Mouse (Mus musculus) B cell, adult 67 days (primary cell): ENCODE measurements around the gene Gm11168. TPM values are rescaled to one million over a fixed set of nuclear protein-coding genes. Genes with fewer than 3 reads are reported as not detected.

Experiments
- total RNA-seq, 2 experiments: library from RNA; stranded (reverse); gene quantifications; 4 replicates each; pipeline ENCODE4 v1.2.4; 2023

Gm11168 gene
- under 1 TPM in 1 of 2 experiments, not detected in 1; 0.96 TPM for total RNA-seq

DNA sequence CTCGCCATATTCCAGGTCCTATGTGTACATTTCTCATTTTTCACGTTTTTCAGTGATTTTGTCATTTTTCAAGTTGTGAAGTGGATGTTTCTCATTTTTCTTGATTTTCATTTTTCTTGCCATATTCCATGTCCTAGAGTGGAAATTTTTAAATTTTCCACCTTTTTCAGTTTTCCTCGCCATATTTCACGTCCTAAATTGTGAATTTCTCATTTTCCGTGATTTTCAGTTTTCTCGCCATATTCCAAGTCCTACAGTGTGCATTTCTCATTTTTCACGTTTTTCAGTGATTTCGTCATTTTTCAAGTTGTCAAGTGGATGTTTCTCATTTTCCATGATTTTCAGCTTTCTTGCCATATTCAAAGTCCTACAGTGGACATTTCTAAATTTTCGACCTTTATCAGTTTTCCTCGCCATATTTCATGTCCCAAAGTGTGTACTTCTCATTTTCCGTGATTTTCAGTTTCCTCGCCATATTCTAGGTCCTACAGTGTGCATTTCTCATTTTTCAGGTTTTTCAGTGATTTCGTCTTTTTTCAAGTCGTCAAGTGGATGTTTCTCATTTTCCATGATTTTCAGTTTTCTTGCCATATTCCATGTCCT, at the start of gene Gm11168:
Gm11168 (plus strand) TSS at position 553 of the 603 bp plus-strand sequence.

GRCm38 (mm10) chr9:3000445-3000972, 2.6 kb upstream of the Gm11168 start, which contains the start of gene Gm10722:
TSS of gene Gm10722 (plus strand) at chr9:3000922.

DNA sequence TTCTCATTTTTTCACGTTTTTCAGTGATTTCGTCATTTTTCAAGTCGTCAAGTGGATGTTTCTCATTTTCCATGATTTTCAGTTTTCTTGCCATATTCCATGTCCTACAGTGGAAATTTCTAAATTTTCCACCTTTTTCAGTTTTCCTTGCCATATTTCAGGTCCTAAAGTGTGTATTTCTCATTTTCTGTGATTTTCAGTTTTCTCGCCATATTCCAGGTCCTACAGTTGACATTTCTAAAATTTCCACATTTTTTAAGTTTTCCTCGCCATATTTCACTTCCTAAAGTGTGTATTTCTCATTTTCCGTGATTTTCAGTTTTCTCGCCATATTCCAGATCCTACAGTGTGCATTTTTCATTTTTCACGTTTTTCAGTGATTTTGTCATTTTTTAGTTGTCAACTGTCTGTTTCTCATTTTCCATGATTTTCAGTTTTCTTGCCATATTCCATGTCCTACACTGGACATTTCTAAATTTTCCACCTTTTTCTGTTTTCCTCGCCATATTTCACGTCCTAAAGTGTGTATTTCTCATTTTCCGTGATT, 9.7 kb downstream of the Gm11168 start, which contains the start of gene Gm10721:
Gm10721 (plus strand) TSS at position 408 of the 547 bp plus-strand sequence.

DNA sequence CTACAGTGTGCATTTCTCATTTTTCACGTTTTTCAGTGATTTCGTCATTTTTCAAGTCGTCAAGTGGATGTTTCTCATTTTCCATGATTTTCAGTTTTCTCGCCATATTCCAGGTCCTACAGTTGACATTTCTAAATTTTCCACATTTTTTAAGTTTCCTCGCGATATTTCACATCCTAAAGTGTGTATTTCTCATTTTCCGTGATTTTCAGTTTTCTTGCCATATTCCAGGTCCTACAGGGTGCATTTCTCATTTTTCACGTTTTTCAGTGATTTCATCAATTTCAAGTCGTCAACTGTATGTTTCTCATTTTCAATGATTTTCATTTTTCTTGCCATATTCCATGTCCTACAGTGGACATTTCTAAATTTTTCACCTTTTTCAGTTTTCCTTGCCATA, 12.2 kb downstream of the Gm11168 start, which contains the start of gene Gm10720:
Gm10720 (plus strand) TSS at position 301 of the 400 bp plus-strand sequence.

DNA sequence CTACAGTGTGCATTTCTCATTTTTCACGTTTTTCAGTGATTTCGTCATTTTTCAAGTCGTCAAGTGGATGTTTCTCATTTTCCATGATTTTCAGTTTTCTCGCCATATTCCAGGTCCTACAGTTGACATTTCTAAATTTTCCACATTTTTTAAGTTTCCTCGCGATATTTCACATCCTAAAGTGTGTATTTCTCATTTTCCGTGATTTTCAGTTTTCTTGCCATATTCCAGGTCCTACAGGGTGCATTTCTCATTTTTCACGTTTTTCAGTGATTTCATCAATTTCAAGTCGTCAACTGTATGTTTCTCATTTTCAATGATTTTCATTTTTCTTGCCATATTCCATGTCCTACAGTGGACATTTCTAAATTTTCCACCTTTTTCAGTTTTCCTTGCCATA, 14.0 kb downstream of the Gm11168 start, which contains the start of gene Gm10719:
Gm10719 (plus strand) TSS at position 301 of the 400 bp plus-strand sequence.

GRCm38 (mm10) chr9:3023312-3023984, 20.3 kb downstream of the Gm11168 start, which contains the start of gene Gm10718:
TSS of gene Gm10718 (plus strand) at chr9:3023547.

GRCm38 (mm10) chr9:3024912-3025467, 21.8 kb downstream of the Gm11168 start, which contains the start of gene Gm10717:
TSS of gene Gm10717 (plus strand) at chr9:3025417.

GRCm38 (mm10) chr9:3034299-3034698, 31.2 kb downstream of the Gm11168 start, which contains the start of gene Gm17535:
TSS of gene Gm17535 (plus strand) at chr9:3034599.

DNA sequence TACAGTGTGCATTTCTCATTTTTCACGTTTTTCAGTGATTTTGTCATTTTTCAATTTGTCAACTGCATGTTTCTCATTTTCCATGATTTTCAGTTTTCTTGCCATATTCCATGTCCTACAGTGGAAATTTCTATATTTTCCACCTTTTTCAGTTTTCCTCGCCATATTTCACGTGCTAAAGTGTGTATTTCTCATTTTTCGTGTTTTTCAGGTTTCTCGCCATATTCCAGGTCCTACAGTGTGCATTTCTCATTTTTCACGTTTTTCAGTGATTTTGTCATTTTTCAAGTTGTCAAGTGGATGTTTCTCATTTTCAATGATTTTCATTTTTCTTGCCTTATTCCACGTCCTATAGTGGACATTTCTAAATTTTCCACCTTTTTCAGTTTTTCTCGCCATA, 33.4 kb downstream of the Gm11168 start, which contains the start of gene Gm10715:
Gm10715 (plus strand) TSS at position 301 of the 400 bp plus-strand sequence.

Other genes with a start within 250 kb of the Gm11168 start
- not detected for gene Gm10722, start 2.4 kb upstream of the Gm11168 start, total RNA-seq
- gene Gm10721, start 9.8 kb downstream of the Gm11168 start, total RNA-seq, result 1 to 10 TPM; 1.4 to 1.9 TPM
- not detected for gene Gm10720, start 12.3 kb downstream of the Gm11168 start, total RNA-seq
- gene Gm10719, start 14.1 kb downstream of the Gm11168 start, total RNA-seq, result 1 to 10 TPM in 1 of 2 experiments, not detected in 1; 4.6 TPM
- gene Gm10718, start 20.2 kb downstream of the Gm11168 start, total RNA-seq, result 1 to 10 TPM; 3.4 to 5.8 TPM
- 1 to 10 TPM in 1 of 2 experiments, not detected in 1; 2.8 TPM for gene Gm10717, start 22.1 kb downstream of the Gm11168 start, total RNA-seq
- not detected for gene Gm17535, start 31.3 kb downstream of the Gm11168 start, total RNA-seq
- gene Gm10715, start 33.5 kb downstream of the Gm11168 start, total RNA-seq, result not detected